Mouse (Mus musculus): Measurements from ENCODE around the gene Siva1. TPM values are rescaled to one million over a fixed set of nuclear protein-coding genes. Genes with fewer than 3 reads are reported as not detected.

Siva1 gene
- polyA plus RNA-seq, 1 experiment from 2014 or later = 150 TPM

DNA sequence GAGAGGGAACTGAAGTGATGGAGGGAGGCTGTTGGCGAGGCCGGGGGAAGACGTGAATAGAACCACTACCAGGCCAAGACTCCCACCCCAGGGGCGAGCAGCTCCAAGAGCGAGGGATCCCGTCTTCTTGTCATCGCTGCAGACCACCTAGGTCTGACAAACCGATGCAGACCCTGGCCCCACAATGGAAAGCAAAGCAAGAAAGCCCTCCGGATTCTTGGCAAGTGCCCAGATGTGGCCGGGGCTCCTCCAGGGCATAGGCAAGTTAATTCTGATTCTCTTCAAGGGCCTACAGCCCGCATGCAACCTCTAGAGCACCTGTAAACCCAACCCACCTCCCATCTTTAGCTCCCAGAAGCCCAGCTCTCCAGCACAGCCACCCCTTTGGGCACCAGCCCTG, 18.8 kb downstream of the Siva1 start:
- no peak overlapping the region for H3K4me3 ChIP-seq
- no peak for ATAC-seq (ENCODE audit: low FRiP score, low read depth)
- no peaks in the 10 kb centered on the region for H3K9me3 ChIP-seq
- H3K9ac ChIP-seq (replicated peaks) = 0 out of 2 replicates have a peak overlapping the region, but pooled peaks have one; percentile 7
- H3K27me3 ChIP-seq = no peaks in the 10 kb centered on the region
- H3K27ac ChIP-seq (replicated peaks) = peak overlapping the region; percentile 96
- WGBS = 90% methylated on average over 11 of the region's 11 CpGs
- H3K4me1 ChIP-seq = peaks cover 83% of the 10 kb centered on the region
- peaks cover 86% of the 10 kb centered on the region for H3K36me3 ChIP-seq
- peak overlapping the region; percentile 35 for H3K4me2 ChIP-seq (replicated peaks)

- Histone ChIP-seq H3K4me2 (replicated peaks) (peak overlapping the region; percentile 35), H3K4me1 (peaks cover 86% of the 10 kb centered on the region), H3K4me3 (0 out of 2 replicates have a peak overlapping the region, but pooled peaks have one; percentile 3), H3K27me3 (no peaks in the 10 kb centered on the region), H3K27ac (replicated peaks) (peak overlapping the region; percentile 96), H3K9me3 (no peaks in the 10 kb centered on the region), H3K36me3 (peaks cover 86% of the 10 kb centered on the region), H3K9ac (replicated peaks) (peak overlapping the region; percentile 7; the same call in 1 of the 2 replicates)
- WGBS = 77% methylated on average over 12 of the region's 12 CpGs
- ATAC-seq (ENCODE audit: low FRiP score, low read depth) = peak; percentile 48
Measured at GRCm38 (mm10) chr12:112663716-112664115, 19.2 kb downstream of the Siva1 start.

- H3K4me3 ChIP-seq = 0 out of 2 replicates have a peak overlapping the region, but pooled peaks have one; percentile 3
- peak overlapping the region; percentile 7; the same call in 1 of the 2 replicates for H3K9ac ChIP-seq (replicated peaks)
- peaks cover 86% of the 10 kb centered on the region for H3K36me3 ChIP-seq
- H3K4me2 ChIP-seq (replicated peaks) = peak overlapping the region; percentile 35
- WGBS = 39% methylated on average over 2 of the region's 2 CpGs
- peak; percentile 67 for ATAC-seq (ENCODE audit: low FRiP score, low read depth)
- H3K9me3 ChIP-seq = no peaks in the 10 kb centered on the region
- peaks cover 86% of the 10 kb centered on the region for H3K4me1 ChIP-seq
- H3K27ac ChIP-seq (replicated peaks) = peak overlapping the region; percentile 96
- no peaks in the 10 kb centered on the region for H3K27me3 ChIP-seq
Measured at GRCm38 (mm10) chr12:112664124-112664523, 19.6 kb downstream of the Siva1 start.

DNA sequence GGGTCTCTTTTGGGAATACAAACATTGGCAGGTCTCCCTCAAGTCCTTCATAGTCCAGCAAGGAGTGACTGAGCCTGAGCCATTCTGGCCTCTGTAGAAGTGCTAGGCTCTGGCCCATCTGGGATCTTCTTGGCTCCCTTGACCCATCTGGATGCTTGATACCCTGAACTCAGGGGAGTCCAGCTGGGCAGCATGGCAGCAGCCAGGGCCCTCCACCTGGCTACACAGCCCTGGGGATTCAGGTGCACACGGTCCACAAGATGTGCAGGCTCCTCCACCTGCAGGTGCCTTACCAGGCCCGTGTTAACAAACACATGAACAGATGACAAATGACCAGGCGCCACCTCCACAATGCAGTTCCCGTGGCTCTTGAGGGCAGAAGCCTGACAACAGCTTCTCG, 20.2 kb downstream of the Siva1 start:
- no peak overlapping the region for H3K4me3 ChIP-seq
- peak overlapping the region; percentile 96 for H3K27ac ChIP-seq (replicated peaks)
- peak overlapping the region; percentile 35; the same call in 1 of the 2 replicates for H3K4me2 ChIP-seq (replicated peaks)
- peak overlapping the region; percentile 34 for H3K9ac ChIP-seq (replicated peaks)
- H3K27me3 ChIP-seq = no peaks in the 10 kb centered on the region
- WGBS = 76% methylated on average over 5 of the region's 5 CpGs
- H3K4me1 ChIP-seq = peaks cover 86% of the 10 kb centered on the region
- no peaks in the 10 kb centered on the region for H3K9me3 ChIP-seq
- peak; percentile 1; the same call in 1 of the 2 replicates for ATAC-seq (ENCODE audit: low FRiP score, low read depth)
- H3K36me3 ChIP-seq = peaks cover 86% of the 10 kb centered on the region

GRCm38 (mm10) chr12:112665445-112665844, 21.0 kb downstream of the Siva1 start:
- no peak for ATAC-seq (ENCODE audit: low FRiP score, low read depth)
- Histone ChIP-seq H3K4me3 (no peak overlapping the region; the same call in 1 of the 2 replicates), H3K9me3 (no peaks in the 10 kb centered on the region), H3K27ac (replicated peaks) (peak overlapping the region; percentile 96), H3K4me2 (replicated peaks) (peak overlapping the region; percentile 35; the same call in 1 of the 2 replicates), H3K9ac (replicated peaks) (no peak overlapping the region), H3K27me3 (no peaks in the 10 kb centered on the region), H3K4me1 (peaks cover 81% of the 10 kb centered on the region), H3K36me3 (peaks cover 86% of the 10 kb centered on the region)
- WGBS = 68% methylated on average over 18 of the region's 18 CpGs

GRCm38 (mm10) chr12:112665881-112666544, 21.5 kb downstream of the Siva1 start:
- H3K9me3 ChIP-seq = no peaks in the 10 kb centered on the region
- no peak for ATAC-seq (ENCODE audit: low FRiP score, low read depth)
- no peaks in the 10 kb centered on the region for H3K27me3 ChIP-seq
- no peak overlapping the region; the same call in 1 of the 2 replicates for H3K4me3 ChIP-seq
- H3K4me2 ChIP-seq (replicated peaks) = no peak overlapping the region
- H3K27ac ChIP-seq (replicated peaks) = peak overlapping the region; percentile 96
- peaks cover 81% of the 10 kb centered on the region for H3K4me1 ChIP-seq
- 92% methylated on average over 9 of the region's 9 CpGs for WGBS
- H3K9ac ChIP-seq (replicated peaks) = no peak overlapping the region
- peaks cover 87% of the 10 kb centered on the region for H3K36me3 ChIP-seq

GRCm38 (mm10) chr12:112667619-112668297, 23.3 kb downstream of the Siva1 start:
- H3K9me3 ChIP-seq = no peaks in the 10 kb centered on the region
- H3K4me1 ChIP-seq = peaks cover 81% of the 10 kb centered on the region
- peaks cover 74% of the 10 kb centered on the region for H3K36me3 ChIP-seq
- no peak for ATAC-seq (ENCODE audit: low FRiP score, low read depth)
- H3K4me3 ChIP-seq = no peak overlapping the region
- H3K4me2 ChIP-seq (replicated peaks) = no peak overlapping the region
- no peaks in the 10 kb centered on the region for H3K27me3 ChIP-seq
- H3K27ac ChIP-seq (replicated peaks) = peak overlapping the region; percentile 32; the same call in 1 of the 2 replicates
- H3K9ac ChIP-seq (replicated peaks) = no peak overlapping the region
- 90% methylated on average over 10 of the region's 10 CpGs for WGBS

DNA sequence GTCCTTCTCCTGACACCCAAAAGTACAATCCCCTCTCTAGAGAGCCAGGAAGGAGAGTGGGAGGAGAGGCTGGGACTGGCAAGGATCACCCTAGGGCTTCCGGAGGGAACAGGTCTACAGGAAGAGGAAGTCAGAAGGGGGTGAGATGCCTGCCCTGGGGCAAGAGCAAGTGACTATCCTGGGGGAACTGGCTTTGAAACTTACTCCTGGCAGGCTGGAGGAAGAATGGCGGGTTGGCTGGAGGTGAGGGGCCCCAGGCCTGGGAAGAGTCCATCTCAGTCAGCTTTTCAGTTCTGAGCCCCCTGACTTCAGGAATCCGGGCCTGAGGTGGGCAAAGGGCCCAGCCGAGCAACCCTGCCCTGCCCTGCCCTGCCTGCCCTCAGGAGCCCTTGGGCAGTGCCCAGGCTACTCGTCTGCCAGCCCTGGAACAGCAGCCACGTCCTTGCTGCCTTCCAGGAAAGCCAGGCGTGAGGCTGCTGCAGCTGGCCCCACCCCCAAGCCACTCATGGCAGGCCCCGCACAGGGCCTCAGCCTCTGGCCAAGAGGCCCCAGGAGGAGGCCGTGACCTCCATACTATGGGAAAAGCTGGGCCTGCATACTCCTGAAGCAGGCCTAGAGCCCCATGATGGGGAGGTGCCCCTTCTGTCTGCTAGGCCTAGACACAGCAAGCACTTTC, 26.4 kb downstream of the Siva1 start:
- no peaks in the 10 kb centered on the region for H3K9me3 ChIP-seq
- peaks cover 68% of the 10 kb centered on the region for H3K4me1 ChIP-seq
- H3K27me3 ChIP-seq = no peaks in the 10 kb centered on the region
- H3K4me3 ChIP-seq = 0 out of 2 replicates have a peak overlapping the region, but pooled peaks have one; percentile 9
- 53% methylated on average over 9 of the region's 9 CpGs for WGBS
- peak overlapping the region; percentile 88 for H3K4me2 ChIP-seq (replicated peaks)
- no peak for ATAC-seq (ENCODE audit: low FRiP score, low read depth)
- H3K27ac ChIP-seq (replicated peaks) = no peak overlapping the region
- H3K9ac ChIP-seq (replicated peaks) = peak overlapping the region; percentile 53
- peaks cover 56% of the 10 kb centered on the region for H3K36me3 ChIP-seq

GRCm38 (mm10) chr12:112671891-112672290, 27.4 kb downstream of the Siva1 start:
- Histone ChIP-seq H3K4me3 (peak overlapping the region; percentile 98; the same call in 1 of the 2 replicates), H3K4me1 (peaks cover 58% of the 10 kb centered on the region), H3K9ac (replicated peaks) (peak overlapping the region; percentile 100; the same call in 1 of the 2 replicates), H3K27ac (replicated peaks) (peak overlapping the region; percentile 96; the same call in 1 of the 2 replicates), H3K4me2 (replicated peaks) (peak overlapping the region; percentile 88), H3K9me3 (no peaks in the 10 kb centered on the region), H3K27me3 (peaks cover 10% of the 10 kb centered on the region), H3K36me3 (peaks cover 46% of the 10 kb centered on the region)
- 76% methylated on average over 7 of the region's 7 CpGs for WGBS
- ATAC-seq (ENCODE audit: low FRiP score, low read depth) = no peak

DNA sequence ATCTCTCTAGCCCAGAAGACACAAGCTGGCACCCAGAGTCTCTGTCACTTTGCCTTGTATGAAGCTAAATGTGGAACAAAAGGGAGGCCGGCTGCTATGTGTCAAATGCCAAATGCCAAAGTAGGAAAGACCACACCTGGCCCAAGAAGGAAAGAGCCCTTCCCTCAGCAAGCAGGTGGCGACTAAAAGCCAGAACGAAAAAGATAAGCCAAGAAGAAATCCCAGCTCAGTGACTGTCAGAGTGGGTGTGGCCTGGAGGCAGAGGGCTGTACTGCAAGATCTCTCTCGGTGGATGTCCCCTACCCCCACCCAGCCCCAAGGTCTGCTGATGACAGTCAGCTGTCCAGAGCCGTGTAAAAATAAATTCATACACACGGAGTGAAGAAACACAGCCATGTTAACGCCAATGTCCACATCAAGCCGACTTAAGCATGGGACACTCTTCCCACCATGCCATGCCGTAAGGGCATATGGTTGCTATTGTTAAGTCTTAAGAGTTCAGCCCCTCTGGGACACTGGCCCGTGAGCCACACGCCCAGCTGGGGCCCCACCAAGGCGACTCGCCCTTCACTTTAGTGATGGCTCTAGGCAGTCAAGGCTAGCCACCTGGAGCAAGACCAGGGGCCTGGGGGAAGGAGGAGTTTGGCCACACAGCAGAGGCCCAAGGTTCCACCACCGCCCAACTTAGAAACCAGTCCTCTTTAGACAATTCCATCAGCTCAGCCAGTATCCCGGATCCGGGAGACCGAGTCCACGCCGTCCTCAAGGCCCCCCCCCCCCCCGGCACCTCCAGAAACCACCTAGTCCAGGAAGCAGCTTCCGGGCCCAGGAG, 28.5 kb downstream of the Siva1 start:
- Histone ChIP-seq H3K4me1 (peaks cover 51% of the 10 kb centered on the region), H3K27me3 (peaks cover 20% of the 10 kb centered on the region), H3K4me2 (replicated peaks) (peak overlapping the region; percentile 88), H3K27ac (replicated peaks) (peak overlapping the region; percentile 96), H3K9me3 (no peaks in the 10 kb centered on the region), H3K4me3 (peak overlapping the region; percentile 98), H3K36me3 (peaks cover 35% of the 10 kb centered on the region), H3K9ac (replicated peaks) (peak overlapping the region; percentile 100)
- ATAC-seq (ENCODE audit: low FRiP score, low read depth) = peak; percentile 36
- 6% methylated on average over 21 of the region's 21 CpGs for WGBS

DNA sequence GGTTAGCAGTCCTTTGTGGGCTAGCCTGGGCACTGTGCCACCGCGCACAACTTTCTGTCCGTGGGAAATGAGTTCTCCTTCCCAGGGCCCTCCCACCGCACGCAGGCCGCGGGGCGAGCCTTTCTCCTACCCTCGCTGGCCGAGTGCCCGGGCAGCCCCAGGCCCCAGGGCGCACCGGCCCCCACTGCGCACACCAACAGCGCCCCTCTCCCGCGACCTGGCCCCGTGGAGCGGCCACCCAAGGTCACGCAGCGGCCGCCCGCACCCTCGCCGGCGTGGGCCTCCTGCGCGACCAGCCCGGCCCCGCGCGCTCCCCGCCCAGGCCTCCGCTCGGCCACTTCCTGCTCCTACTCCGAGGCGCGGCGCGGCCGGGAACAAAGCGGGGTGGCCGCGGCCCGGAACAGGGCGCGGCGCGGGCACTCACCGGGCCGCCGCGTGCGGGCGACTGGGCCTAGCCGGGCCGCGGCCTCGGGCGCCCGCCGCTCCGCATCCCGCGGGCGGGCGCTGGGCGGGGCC, 29.2 kb downstream of the Siva1 start:
- peak; percentile 20 for ATAC-seq (ENCODE audit: low FRiP score, low read depth)

More for the DNA sequence above, 29.2 kb downstream of the Siva1 start:
- H3K27ac ChIP-seq (replicated peaks) = peak overlapping the region; percentile 96
- peaks cover 52% of the 10 kb centered on the region for H3K4me1 ChIP-seq
- peaks cover 27% of the 10 kb centered on the region for H3K27me3 ChIP-seq
- H3K9ac ChIP-seq (replicated peaks) = peak overlapping the region; percentile 100
- peak overlapping the region; percentile 98 for H3K4me3 ChIP-seq
- H3K4me2 ChIP-seq (replicated peaks) = peak overlapping the region; percentile 88
- no peaks in the 10 kb centered on the region for H3K9me3 ChIP-seq
- under 1% methylated on average over 45 of the region's 68 CpGs for WGBS
- peaks cover 28% of the 10 kb centered on the region for H3K36me3 ChIP-seq
